Mouse (Mus musculus): ENCODE measurements around the gene Ldha. TPM values are rescaled to one million over a fixed set of nuclear protein-coding genes. Genes with fewer than 3 reads are reported as not detected.
"Not testable (repeated sequence)": the region's sequence is repeated elsewhere in the genome, so short reads cannot be mapped to it uniquely, and the experiment has no call there.

Ldha gene
- total RNA-seq, 2 experiments from 2014 or later = 212 to 278 TPM

DNA sequence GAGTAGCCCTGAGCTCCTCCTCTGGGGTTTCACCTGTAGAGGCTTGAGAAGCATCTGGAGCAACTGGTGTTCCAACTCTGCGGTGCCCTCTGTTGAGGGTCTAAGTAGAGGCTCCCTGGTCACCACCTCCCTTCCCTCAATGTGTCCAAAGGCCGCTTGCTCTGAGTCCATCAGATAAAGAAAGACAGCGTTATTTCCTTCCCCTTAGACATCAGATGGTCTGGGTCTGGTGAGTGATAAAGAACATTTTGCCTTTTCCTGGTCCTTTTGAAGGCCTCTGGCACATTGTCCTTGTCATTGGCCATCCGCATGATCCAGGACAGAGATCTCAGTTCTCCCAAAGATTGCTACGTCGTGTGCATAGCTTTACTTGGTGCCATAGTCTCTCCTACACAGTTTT is 36.0 kb downstream of the Ldha start:
- no peak for ATAC-seq (ENCODE audit: poor library complexity, severe bottlenecking)

DNA sequence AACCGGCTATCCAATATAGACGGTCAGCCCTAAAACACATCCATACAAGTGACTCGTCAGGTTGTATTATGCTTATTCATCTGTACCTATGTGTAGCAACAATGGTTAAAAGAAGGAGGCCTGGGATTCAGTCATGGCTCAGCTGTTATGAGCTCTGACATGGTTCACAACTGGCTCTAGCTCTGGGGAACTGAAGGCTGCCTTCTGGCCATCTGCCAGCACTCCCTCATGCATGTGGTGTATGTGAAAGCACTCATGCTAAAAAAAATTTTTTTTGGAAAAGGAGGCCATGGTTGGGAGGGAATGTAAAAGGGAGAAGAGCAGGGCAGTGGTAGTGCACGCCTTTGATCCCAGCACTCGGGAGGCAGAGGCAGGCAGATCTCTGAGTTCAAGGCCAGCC is 38.6 kb downstream of the Ldha start:
- no peak for ATAC-seq (ENCODE audit: poor library complexity, severe bottlenecking)

DNA sequence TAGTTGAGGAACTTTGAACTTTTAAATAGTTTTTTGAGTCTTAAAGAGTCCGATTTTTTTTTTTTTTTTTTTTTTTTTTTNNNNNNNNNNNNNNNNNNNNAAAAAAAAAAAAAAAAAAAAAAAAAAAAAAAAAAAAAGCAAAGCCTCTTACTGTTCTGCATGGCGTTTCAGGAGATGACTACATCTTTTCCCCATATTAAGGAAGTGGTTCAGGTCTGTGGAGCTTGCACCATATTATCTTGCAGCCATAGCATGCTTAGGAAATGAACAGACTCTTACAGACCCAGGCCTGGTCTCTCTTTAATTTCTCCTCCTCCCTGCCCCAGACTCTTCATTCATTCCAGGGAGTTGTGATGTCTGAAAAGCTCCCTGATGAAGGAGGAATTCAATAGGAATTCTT is 39.7 kb downstream of the Ldha start:
- ATAC-seq (ENCODE audit: poor library complexity, severe bottlenecking) = peak; percentile 98

DNA sequence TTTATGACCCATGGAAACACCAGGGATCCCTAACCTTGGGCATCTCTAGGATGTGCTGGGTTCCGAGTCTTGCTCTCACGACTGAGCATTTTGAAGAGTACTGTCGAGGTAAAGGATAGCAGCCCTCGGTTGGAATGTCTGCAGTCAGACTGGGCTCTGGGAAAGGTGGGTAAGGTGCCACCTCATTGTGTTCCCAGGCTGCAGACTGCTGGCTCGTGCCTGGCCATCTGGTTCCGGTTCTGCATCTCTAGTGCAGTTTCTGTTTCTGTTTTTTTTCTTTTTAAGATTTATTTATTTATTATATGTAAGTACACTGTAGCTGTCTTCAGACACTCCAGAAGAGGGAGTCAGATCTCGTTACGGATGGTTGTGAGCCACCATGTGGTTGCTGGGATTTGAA is 40.7 kb downstream of the Ldha start:
- ATAC-seq (ENCODE audit: poor library complexity, severe bottlenecking) = not testable (repeated sequence)

DNA sequence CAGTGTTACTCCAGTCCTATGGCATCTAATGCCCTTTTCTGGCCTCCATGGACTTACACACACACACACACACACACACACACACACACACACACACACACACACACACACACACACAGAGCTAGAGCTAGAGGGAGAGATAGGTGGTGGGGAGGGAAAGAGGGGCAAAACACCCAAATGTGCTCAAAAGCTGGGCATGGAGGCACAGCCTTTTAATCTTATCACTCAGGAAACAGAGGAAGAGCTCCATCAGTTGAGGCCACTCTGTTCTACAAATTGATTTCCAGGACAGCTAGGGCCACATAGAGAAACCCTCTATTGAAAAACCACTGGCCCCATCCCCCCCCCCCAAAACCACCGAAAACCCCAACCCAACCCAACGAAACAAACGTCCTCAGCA is 42.0 kb downstream of the Ldha start:
- no peak for ATAC-seq (ENCODE audit: poor library complexity, severe bottlenecking)

DNA sequence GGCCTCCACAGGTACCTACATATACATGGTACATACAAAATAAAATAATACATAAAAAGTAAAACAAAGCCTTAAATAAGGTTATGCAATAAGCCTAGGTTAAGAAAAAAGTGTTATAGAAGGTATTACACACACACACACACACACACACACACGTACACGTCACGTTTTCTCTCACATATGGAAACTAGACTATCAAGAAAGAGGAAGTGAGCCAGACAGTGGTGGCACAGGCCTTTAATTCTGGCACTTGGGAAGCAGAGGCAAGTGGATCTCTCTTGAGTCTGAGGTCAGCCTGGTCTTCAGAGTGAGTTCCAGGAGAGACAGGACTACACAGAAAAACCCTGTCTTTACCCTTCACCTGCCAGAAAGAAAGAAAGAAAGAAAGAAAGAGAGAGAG is 54.2 kb downstream of the Ldha start:
- peak; percentile 54 for ATAC-seq (ENCODE audit: poor library complexity, severe bottlenecking)

DNA sequence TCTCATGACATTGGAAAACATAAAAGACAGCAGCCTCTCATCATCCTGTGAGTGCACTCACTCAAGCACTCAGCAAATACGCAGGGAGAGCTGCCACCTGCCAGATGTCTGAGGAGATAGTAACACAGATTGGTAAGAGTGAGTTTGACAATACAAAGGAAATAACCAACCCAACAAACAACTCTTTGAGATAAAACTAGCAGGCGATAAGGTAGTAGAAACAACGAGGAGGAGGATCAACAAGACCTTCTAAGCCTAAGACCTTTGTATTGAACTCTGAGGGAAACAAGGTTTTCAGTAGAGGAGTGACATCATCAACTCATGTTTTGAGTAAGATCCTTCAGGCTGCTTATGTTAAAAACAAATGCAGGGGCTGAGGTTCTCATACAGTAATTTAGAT is 58.1 kb downstream of the Ldha start:
- no peak for ATAC-seq (ENCODE audit: poor library complexity, severe bottlenecking)

Other genes starting within 250 kb of the Ldha start
- 4.1 and 8.3 TPM in 2 replicates for gene Sergef, start 201.7 kb upstream of the Ldha start, total RNA-seq (2015)
- 8.3 and 9.3 TPM in 2 replicates for gene Sergef, start 201.7 kb upstream of the Ldha start, total RNA-seq (2017)
- gene Tph1, start 168.9 kb upstream of the Ldha start, total RNA-seq (2015) = not detected in 2 replicates
- gene Tph1, start 168.9 kb upstream of the Ldha start, total RNA-seq (2017) = not detected in 2 replicates
- 12.1 and 12.3 TPM in 2 replicates for gene Saal1, start 130.8 kb upstream of the Ldha start, total RNA-seq (2015)
- gene Saal1, start 130.8 kb upstream of the Ldha start, total RNA-seq (2017) = 9.9 and 12.5 TPM in 2 replicates
- 0.52 and 0.87 TPM in 2 replicates for gene Saa3, start 125.8 kb upstream of the Ldha start, total RNA-seq (2015)
- gene Saa3, start 125.8 kb upstream of the Ldha start, total RNA-seq (2017) = 1.8 and 2.0 TPM in 2 replicates
- not detected in 2 replicates for gene Saa4, start 108.9 kb upstream of the Ldha start, total RNA-seq (2015)
- not detected in 2 replicates for gene Saa4, start 108.9 kb upstream of the Ldha start, total RNA-seq (2017)
- gene Saa1, start 98.5 kb upstream of the Ldha start, total RNA-seq (2015) = not detected in 2 replicates
- not detected in 2 replicates for gene Saa1, start 98.5 kb upstream of the Ldha start, total RNA-seq (2017)
- gene Saa2, start 89.7 kb upstream of the Ldha start, total RNA-seq (2015) = not detected in 2 replicates
- not detected in 2 replicates for gene Saa2, start 89.7 kb upstream of the Ldha start, total RNA-seq (2017)
- gene Hps5, start 45.4 kb upstream of the Ldha start, total RNA-seq (2015) = 26.0 and 27.1 TPM in 2 replicates
- 58.8 and 61.3 TPM in 2 replicates for gene Hps5, start 45.4 kb upstream of the Ldha start, total RNA-seq (2017)
- 36.6 and 40.0 TPM in 2 replicates for gene Gtf2h1, start 45.4 kb upstream of the Ldha start, total RNA-seq (2015)
- 70.2 and 74.8 TPM in 2 replicates for gene Gtf2h1, start 45.4 kb upstream of the Ldha start, total RNA-seq (2017)
- 2.3 and 2.9 TPM in 2 replicates for gene Ldhc, start 19.7 kb downstream of the Ldha start, total RNA-seq (2015)
- 1.0 TPM in 1 of 2 replicates, not detected in the other for gene Ldhc, start 19.7 kb downstream of the Ldha start, total RNA-seq (2017)
- gene Tsg101, start 78.5 kb downstream of the Ldha start, total RNA-seq (2015) = 94.3 and 96.9 TPM in 2 replicates
- 43.6 and 58.2 TPM in 2 replicates for gene Tsg101, start 78.5 kb downstream of the Ldha start, total RNA-seq (2017)
- gene Uevld, start 117.1 kb downstream of the Ldha start, total RNA-seq (2015) = 18.0 and 18.2 TPM in 2 replicates
- gene Uevld, start 117.1 kb downstream of the Ldha start, total RNA-seq (2017) = 14.1 and 16.2 TPM in 2 replicates
- 2.3 TPM in 1 of 2 replicates, not detected in the other for gene Gm9999, start 142.1 kb downstream of the Ldha start, total RNA-seq (2015)
- not detected in 2 replicates for gene Gm9999, start 142.1 kb downstream of the Ldha start, total RNA-seq (2017)
- gene Spty2d1, start 166.9 kb downstream of the Ldha start, total RNA-seq (2015) = 40.7 and 45.3 TPM in 2 replicates
- gene Spty2d1, start 166.9 kb downstream of the Ldha start, total RNA-seq (2017) = 35.4 and 42.0 TPM in 2 replicates
- 10.3 and 12.7 TPM in 2 replicates for gene Tmem86a, start 209.1 kb downstream of the Ldha start, total RNA-seq (2015)
- gene Tmem86a, start 209.1 kb downstream of the Ldha start, total RNA-seq (2017) = 6.3 and 6.4 TPM in 2 replicates

All from megakaryocyte, adult 5-6 weeks (primary cell).